Mouse (Mus musculus) left cerebral cortex, adult 18-20 months (tissue): Measurements from ENCODE around the gene Rpsa. TPM values are rescaled to one million over a fixed set of nuclear protein-coding genes. Genes with fewer than 3 reads are reported as not detected.

Experiments
- DNase-seq, 2 experiments: peaks; one replicate each; pipeline ENCODE4 v3.0.0; 2021 to 2022; ENCODE audit warnings: low spot score in 2 of 2, mixed read lengths in 1 of 2
- total RNA-seq, 2 experiments: library from RNA; stranded (reverse); gene quantifications; 2 replicates each; pipeline ENCODE4 v1.2.3; 2021

Rpsa gene
- total RNA-seq, 2 experiments from 2014 or later, result 449 to 459 TPM

- DNase-seq, result no peak
These were observed 24.5 kb downstream of the Rpsa start for GRCm38 (mm10) chr9:120151906-120152399.

GRCm38 (mm10) chr9:120158047-120158446, 30.6 kb downstream of the Rpsa start:
- no peak for DNase-seq

- DNase-seq, result no peak
These were observed 36.4 kb downstream of the Rpsa start for GRCm38 (mm10) chr9:120163862-120164261.

GRCm38 (mm10) chr9:120167826-120168225, 40.3 kb downstream of the Rpsa start:
- no peak for DNase-seq

GRCm38 (mm10) chr9:120171295-120171694, 43.8 kb downstream of the Rpsa start:
- peak; percentile 65 to 76 for DNase-seq

- peak; percentile 80 to 81 for DNase-seq
These were observed 47.1 kb downstream of the Rpsa start for GRCm38 (mm10) chr9:120174436-120175137.

GRCm38 (mm10) chr9:120178813-120179212, 51.3 kb downstream of the Rpsa start:
- no peak for DNase-seq

Other genes starting within 250 kb of the Rpsa start
- gene Wdr48, start 232.8 kb upstream of the Rpsa start, total RNA-seq, result 10 to 100 TPM; 76.0 to 76.9 TPM
- 10 to 100 TPM; 37.1 to 38.2 TPM for gene Gorasp1, start 190.1 kb upstream of the Rpsa start, total RNA-seq
- gene Ttc21a, start 190.1 kb upstream of the Rpsa start, total RNA-seq, result under 1 TPM; 0.19 to 0.49 TPM
- 10 to 100 TPM; 20.5 to 26.8 TPM for gene Csrnp1, start 143.0 kb upstream of the Rpsa start, total RNA-seq
- gene Xirp1, start 104.1 kb upstream of the Rpsa start, total RNA-seq, result under 1 TPM; 0.07 to 0.12 TPM
- gene Cx3cr1, start 57.8 kb upstream of the Rpsa start, total RNA-seq, result 10 to 100 TPM; 26.6 to 28.4 TPM
- gene Ccr8, start 35.6 kb upstream of the Rpsa start, total RNA-seq, result not detected
- 10 to 100 TPM; 26.0 to 26.5 TPM for gene Slc25a38, start 17.3 kb upstream of the Rpsa start, total RNA-seq
- 100 to 1,000 TPM; 189 to 204 TPM for gene Mobp, start 22.0 kb downstream of the Rpsa start, total RNA-seq
- gene Myrip, start 173.8 kb downstream of the Rpsa start, total RNA-seq, result 10 to 100 TPM; 79.9 to 84.9 TPM